Mouse (Mus musculus) erythroblast, embryonic 14.5 days (primary cell): ENCODE measurements around the gene Muc13. TPM values are rescaled to one million over a fixed set of nuclear protein-coding genes. Genes with fewer than 3 reads are reported as not detected.

Experiments
- H3K27me3 ChIP-seq: 2 replicates; pipeline ENCODE4 v1.6.1; 2012; ENCODE audit warnings: inconsistent platforms; ENCODE audit not compliant: control insufficient read depth
- H3K36me3 ChIP-seq: 2 replicates; pipeline ENCODE4 v1.6.1; 2012; ENCODE audit warnings: mild to moderate bottlenecking, inconsistent platforms; ENCODE audit not compliant: control insufficient read depth
- H3K4me1 ChIP-seq: 2 replicates; pipeline ENCODE4 v1.6.1; 2012; ENCODE audit warnings: inconsistent platforms; ENCODE audit not compliant: control insufficient read depth
- H3K4me3 ChIP-seq: replicated peaks from 2 replicates; pipeline ENCODE3; 2012; ENCODE audit warnings: moderate library complexity, mild to moderate bottlenecking, inconsistent platforms
- H3K9me3 ChIP-seq: 2 replicates; pipeline ENCODE4 v1.6.1; 2012; ENCODE audit warnings: low read length, inconsistent platforms, mixed read lengths; ENCODE audit not compliant: control insufficient read depth
- GATA1 ChIP-seq: IDR thresholded peaks from 2 replicates; pipeline ENCODE4 v1.6.1; 2012; ENCODE audit warnings: low read length, inconsistent platforms, mixed read lengths
- TAL1 ChIP-seq: IDR thresholded peaks from 3 replicates; pipeline ENCODE4 v1.6.1; 2012; ENCODE audit warnings: low read length, inconsistent platforms, mixed read lengths
- polyA plus RNA-seq: library from polyadenylated mRNA; stranded (reverse); fragments of >175 nt; gene quantifications from 2 replicates; pipeline ENCODE4 v1.2.3, GENCODE M21; 2012

Gene Muc13
- polyA plus RNA-seq, 1 experiment = not detected

DNA sequence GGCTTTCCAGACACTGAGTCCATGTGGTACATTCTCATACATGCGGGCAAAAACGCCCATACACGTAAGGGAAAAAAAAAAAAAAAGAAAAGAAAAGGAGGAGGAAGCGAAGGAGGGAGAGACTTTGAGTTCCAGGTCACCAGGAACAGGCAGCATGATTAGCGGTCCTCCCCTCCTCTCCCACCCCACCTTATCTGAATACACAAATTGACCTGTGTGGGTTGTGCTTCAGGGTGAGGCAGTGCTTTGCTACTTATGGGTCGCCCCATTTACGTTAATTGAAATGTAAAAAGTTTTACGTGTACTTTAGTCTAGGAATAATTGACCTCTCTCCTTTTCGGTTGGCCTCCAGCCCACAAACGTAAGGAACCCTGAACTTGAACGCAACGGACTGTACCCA, 27.5 kb upstream of the Muc13 start:
- Histone ChIP-seq H3K27me3 (no peaks in the 10 kb centered on the region), H3K4me1 (peaks cover 39% of the 10 kb centered on the region), H3K9me3 (no peaks in the 10 kb centered on the region), H3K36me3 (peaks cover 5% of the 10 kb centered on the region), H3K4me3 (no peak overlapping the region)
- TF ChIP-seq GATA1 (no peak), TAL1 (no peak)

- H3K4me3 ChIP-seq = no peak overlapping the region
- peaks cover 34% of the 10 kb centered on the region for H3K4me1 ChIP-seq
- TF ChIP-seq TAL1 = no peak
- no peak for TF ChIP-seq GATA1
Measured at GRCm38 (mm10) chr16:33766757-33767156, 27.1 kb upstream of the Muc13 start.

GRCm38 (mm10) chr16:33768491-33769278, 25.2 kb upstream of the Muc13 start:
- Histone ChIP-seq H3K9me3 (no peaks in the 10 kb centered on the region), H3K4me1 (peaks cover 32% of the 10 kb centered on the region), H3K36me3 (peaks cover 3% of the 10 kb centered on the region), H3K4me3 (no peak overlapping the region), H3K27me3 (no peaks in the 10 kb centered on the region)
- TF ChIP-seq GATA1 = no peak
- TF ChIP-seq TAL1 = no peak

More at GRCm38 (mm10) chr16:33766757-33767156, 27.1 kb upstream of the Muc13 start:
- H3K36me3 ChIP-seq = peaks cover 5% of the 10 kb centered on the region
- H3K27me3 ChIP-seq = no peaks in the 10 kb centered on the region
- H3K9me3 ChIP-seq = no peaks in the 10 kb centered on the region

DNA sequence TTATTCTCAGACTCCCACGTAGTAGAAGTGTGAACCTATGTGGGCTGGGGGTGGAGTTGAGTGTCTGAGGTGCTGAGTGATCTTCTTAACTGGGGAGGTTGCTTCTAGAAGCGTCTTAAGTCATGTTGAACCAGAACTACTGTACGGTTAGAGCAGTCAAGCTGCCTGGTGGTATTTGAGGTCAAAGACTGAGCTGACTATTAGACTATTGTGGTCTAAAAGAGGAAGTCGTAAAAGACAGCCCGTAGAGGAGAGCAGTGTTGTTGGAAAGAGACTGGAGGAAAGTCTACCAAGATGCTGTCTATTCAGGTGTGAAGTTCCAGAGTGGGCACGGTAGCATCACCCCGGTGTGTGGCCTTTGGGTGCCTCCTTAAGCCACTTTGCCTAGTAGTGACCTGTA, 24.0 kb upstream of the Muc13 start:
- Histone ChIP-seq H3K4me1 (peaks cover 23% of the 10 kb centered on the region), H3K4me3 (no peak overlapping the region), H3K9me3 (no peaks in the 10 kb centered on the region), H3K27me3 (no peaks in the 10 kb centered on the region), H3K36me3 (peaks cover 3% of the 10 kb centered on the region)
- TF ChIP-seq TAL1 (no peak), GATA1 (no peak)

DNA sequence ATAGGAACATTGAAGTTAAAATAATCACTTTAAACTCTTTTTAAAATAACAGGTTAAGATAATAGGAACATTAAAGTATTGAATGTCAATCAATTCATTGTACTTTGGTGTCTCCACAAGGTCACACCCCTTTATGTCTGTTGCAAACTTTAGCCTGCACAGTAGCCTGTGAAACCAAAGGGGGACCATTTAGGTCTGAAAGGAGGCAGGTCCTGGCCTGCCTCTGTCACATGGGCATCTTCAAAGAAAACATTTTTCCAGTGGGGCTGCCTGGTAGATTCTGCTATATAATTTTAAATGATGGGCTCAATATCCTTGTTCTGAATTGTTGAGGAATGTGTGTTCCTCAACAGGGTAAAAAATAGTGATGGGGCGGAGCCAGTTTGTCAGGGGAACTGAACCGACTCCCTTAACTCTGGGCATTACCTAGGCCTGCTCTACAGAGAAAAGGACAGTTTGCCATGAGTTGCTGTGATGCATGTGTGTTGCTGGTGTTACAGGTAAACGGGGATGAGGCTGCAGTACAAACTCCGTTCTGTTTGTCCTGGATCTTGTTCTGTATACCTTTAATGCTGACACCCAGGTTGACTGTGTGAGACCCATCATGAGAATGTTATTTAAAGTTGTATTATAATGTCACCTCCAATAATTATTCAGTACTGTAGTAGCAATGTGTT, 22.9 kb upstream of the Muc13 start:
- no peak for TF ChIP-seq TAL1
- no peak for TF ChIP-seq GATA1
- H3K36me3 ChIP-seq = peaks cover 3% of the 10 kb centered on the region
- H3K27me3 ChIP-seq = no peaks in the 10 kb centered on the region
- H3K4me1 ChIP-seq = peaks cover 17% of the 10 kb centered on the region
- H3K9me3 ChIP-seq = no peaks in the 10 kb centered on the region
- H3K4me3 ChIP-seq = no peak overlapping the region

DNA sequence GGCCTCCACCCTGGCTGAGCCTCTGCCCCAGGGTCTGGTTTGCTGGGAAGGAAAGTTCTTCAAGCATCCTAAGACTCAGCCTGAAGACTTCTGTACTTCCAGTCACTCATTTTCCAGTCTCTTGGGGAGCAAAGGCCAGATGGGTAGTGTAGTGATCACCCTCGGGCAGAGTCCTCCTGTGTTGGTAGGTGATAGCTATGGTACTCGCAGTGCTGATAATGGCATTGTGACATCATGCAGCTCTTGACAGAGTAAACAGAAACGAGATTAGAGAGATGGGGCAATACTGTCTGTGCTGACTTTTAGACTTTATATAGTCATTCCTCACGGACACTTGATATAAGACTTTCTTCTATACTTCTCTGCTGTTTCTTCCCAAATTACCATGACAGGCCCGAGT, 21.0 kb upstream of the Muc13 start:
- no peak overlapping the region for H3K4me3 ChIP-seq
- no peaks in the 10 kb centered on the region for H3K27me3 ChIP-seq
- no peak for TF ChIP-seq TAL1
- TF ChIP-seq GATA1 = no peak
- peaks cover 8% of the 10 kb centered on the region; the same call in 1 of the 2 replicates for H3K4me1 ChIP-seq
- no peaks in the 10 kb centered on the region for H3K36me3 ChIP-seq
- no peaks in the 10 kb centered on the region for H3K9me3 ChIP-seq

GRCm38 (mm10) chr16:33774972-33775371, 18.9 kb upstream of the Muc13 start:
- Histone ChIP-seq H3K36me3 (no peaks in the 10 kb centered on the region), H3K4me3 (no peak overlapping the region), H3K4me1 (peaks cover 8% of the 10 kb centered on the region; the same call in 1 of the 2 replicates)

GRCm38 (mm10) chr16:33775733-33776335, 18.0 kb upstream of the Muc13 start:
- H3K4me1 ChIP-seq = peaks cover 8% of the 10 kb centered on the region; the same call in 1 of the 2 replicates
- no peaks in the 10 kb centered on the region for H3K36me3 ChIP-seq
- H3K9me3 ChIP-seq = no peaks in the 10 kb centered on the region
- H3K4me3 ChIP-seq = no peak overlapping the region
- TF ChIP-seq GATA1 = no peak
- no peak for TF ChIP-seq TAL1
- H3K27me3 ChIP-seq = no peaks in the 10 kb centered on the region

More at GRCm38 (mm10) chr16:33774972-33775371, 18.9 kb upstream of the Muc13 start:
- TF ChIP-seq TAL1 = no peak
- no peak for TF ChIP-seq GATA1
- Histone ChIP-seq H3K27me3 (no peaks in the 10 kb centered on the region), H3K9me3 (no peaks in the 10 kb centered on the region)
